Mouse (Mus musculus) bone marrow macrophage, adult 2 months (primary cell): ENCODE measurements around the gene Fam222b. TPM values are rescaled to one million over a fixed set of nuclear protein-coding genes. Genes with fewer than 3 reads are reported as not detected.

Experiments
- H3K27ac ChIP-seq: 2 replicates; pipeline ENCODE4 v1.5.1; 2012; ENCODE audit warnings: low read depth, low read length; ENCODE audit not compliant: insufficient read depth
- H3K4me1 ChIP-seq: 2 replicates; pipeline ENCODE4 v1.6.1; 2012; ENCODE audit warnings: low read length; ENCODE audit not compliant: control insufficient read depth, insufficient read depth
- H3K4me3 ChIP-seq: 2 replicates; pipeline ENCODE4 v1.5.1; 2012; ENCODE audit warnings: mild to moderate bottlenecking, low read length, moderate library complexity; ENCODE audit not compliant: insufficient read depth
- CTCF ChIP-seq: IDR thresholded peaks from 2 replicates; pipeline ENCODE4 v1.5.1; 2012; ENCODE audit warnings: low read depth, mild to moderate bottlenecking, low read length, moderate library complexity
- POLR2A ChIP-seq: IDR thresholded peaks from 2 replicates; pipeline ENCODE4 v1.6.1; 2012; ENCODE audit warnings: mild to moderate bottlenecking, low read depth, low read length, borderline replicate concordance
- polyA plus RNA-seq: library from polyadenylated mRNA; stranded (reverse); fragments of >200 nt; gene quantifications from 2 replicates; pipeline ENCODE4 v1.2.4, GENCODE M21; 2012; ENCODE audit not compliant: missing spikeins, insufficient read depth, insufficient read length

Gene Fam222b
- polyA plus RNA-seq, 1 experiment, result 11.4 TPM

GRCm38 (mm10) chr11:78167257-78167959 is 72.9 kb downstream of the Fam222b start:
- TF ChIP-seq CTCF (no peak), POLR2A (no peak)
- H3K4me3 ChIP-seq, result no peak overlapping the region
- no peak overlapping the region for H3K27ac ChIP-seq
- H3K4me1 ChIP-seq, result peaks cover 12% of the 10 kb centered on the region

- Histone ChIP-seq H3K4me1 (peaks cover 12% of the 10 kb centered on the region), H3K27ac (no peak overlapping the region), H3K4me3 (no peak overlapping the region)
- TF ChIP-seq POLR2A (no peak), CTCF (no peak)
These were observed 74.3 kb downstream of the Fam222b start for GRCm38 (mm10) chr11:78168541-78169468.

- Histone ChIP-seq H3K4me3 (no peak overlapping the region), H3K4me1 (peaks cover 7% of the 10 kb centered on the region), H3K27ac (no peak overlapping the region)
- TF ChIP-seq CTCF (no peak), POLR2A (no peak)
These were observed 75.8 kb downstream of the Fam222b start for GRCm38 (mm10) chr11:78170306-78170705.

GRCm38 (mm10) chr11:78171328-78171727 is 76.9 kb downstream of the Fam222b start:
- Histone ChIP-seq H3K4me1 (peaks cover 2% of the 10 kb centered on the region; the same call in 1 of the 2 replicates), H3K27ac (no peak overlapping the region), H3K4me3 (no peak overlapping the region)
- TF ChIP-seq POLR2A (no peak), CTCF (peak; percentile 26; the same call in 1 of the 2 replicates)

DNA sequence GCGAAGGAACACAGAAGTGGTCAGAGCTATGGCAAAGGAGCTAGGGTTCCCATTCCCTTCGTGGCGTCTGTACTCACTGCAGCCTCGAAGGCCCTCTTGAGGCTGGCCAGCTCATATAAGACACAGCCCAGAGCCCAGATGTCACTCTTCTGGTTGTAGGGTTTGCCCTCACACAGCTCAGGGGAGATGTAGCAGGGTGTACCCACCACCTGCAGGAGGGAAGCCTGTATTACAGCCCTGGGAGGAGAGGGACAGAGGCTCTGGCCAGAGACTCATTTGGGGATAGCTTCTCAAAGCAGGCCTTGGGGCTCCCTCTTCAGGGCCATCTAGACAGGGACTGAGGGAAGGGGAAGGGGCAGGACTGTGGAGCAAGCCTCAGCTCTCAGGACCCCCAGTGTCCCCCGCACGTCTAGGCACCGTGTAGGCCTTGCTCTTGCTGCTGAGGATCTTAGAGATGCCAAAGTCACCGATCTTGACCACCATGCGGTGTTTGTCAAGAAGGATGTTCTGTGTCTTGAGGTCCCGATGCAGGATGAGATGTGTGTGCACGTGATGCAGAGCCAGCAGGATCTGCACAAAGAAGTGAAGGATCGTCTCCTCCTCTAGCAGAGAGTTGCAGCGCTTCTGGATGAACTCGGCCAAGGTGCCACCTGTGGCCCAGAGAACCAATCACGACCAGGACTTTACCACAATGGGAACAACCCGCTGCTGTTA is 77.7 kb downstream of the Fam222b start:
- Histone ChIP-seq H3K4me3 (no peak overlapping the region), H3K4me1 (no peaks in the 10 kb centered on the region), H3K27ac (no peak overlapping the region)
- no peak for TF ChIP-seq POLR2A
- no peak for TF ChIP-seq CTCF

DNA sequence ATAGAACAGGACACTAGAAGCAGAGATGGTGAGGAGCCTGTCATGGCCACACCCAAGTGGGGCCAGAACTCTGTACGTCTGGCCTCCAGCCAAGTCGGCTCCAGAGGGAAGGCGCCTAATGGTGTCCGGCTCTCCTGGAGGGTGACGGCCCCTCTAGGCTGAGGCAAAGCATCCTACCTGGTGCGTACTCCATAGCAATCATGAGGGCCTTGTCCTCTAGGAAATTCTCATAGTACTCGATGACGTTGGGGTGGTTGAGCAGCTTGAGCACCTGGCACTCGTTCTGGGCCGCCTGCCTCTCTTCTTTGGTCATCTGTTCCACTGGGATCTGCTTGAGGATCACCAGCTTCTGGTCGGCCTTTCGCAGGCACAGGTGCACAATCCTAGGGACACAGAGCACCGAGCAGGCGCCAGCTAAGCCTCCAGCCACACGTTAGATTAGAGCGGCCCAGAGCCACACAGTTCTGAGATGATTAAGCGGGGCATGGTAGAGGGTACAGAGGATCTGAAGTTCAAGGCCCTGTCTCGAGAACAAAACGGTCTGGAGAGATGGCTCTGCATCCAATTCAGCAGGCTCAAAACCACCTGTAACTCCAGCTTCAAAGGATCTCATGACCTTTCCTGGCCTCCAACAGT is 78.4 kb downstream of the Fam222b start:
- TF ChIP-seq POLR2A (no peak), CTCF (no peak)
- Histone ChIP-seq H3K4me3 (no peak overlapping the region), H3K27ac (no peak overlapping the region), H3K4me1 (no peaks in the 10 kb centered on the region)

DNA sequence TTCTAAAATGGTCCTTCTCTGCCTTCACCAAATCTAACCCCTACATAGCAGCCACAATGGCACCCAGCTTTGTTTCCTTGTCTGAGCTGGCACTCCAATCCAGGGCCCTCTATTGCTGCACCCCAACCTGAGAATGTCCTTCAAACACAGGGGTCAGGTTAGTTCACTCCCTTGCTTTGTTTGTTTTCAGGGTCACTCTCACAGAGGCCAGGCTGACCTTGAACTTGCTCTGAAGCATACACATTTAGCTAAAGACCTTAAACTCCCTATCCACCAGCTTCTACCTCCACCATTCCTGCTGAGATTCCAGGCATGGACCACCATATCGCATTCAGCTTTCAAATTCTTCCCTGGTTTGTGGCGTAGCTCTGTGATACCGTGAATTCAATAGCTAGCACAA is 80.0 kb downstream of the Fam222b start:
- Histone ChIP-seq H3K4me3 (no peak overlapping the region), H3K27ac (no peak overlapping the region), H3K4me1 (no peaks in the 10 kb centered on the region)
- TF ChIP-seq CTCF, result no peak
- TF ChIP-seq POLR2A, result no peak

DNA sequence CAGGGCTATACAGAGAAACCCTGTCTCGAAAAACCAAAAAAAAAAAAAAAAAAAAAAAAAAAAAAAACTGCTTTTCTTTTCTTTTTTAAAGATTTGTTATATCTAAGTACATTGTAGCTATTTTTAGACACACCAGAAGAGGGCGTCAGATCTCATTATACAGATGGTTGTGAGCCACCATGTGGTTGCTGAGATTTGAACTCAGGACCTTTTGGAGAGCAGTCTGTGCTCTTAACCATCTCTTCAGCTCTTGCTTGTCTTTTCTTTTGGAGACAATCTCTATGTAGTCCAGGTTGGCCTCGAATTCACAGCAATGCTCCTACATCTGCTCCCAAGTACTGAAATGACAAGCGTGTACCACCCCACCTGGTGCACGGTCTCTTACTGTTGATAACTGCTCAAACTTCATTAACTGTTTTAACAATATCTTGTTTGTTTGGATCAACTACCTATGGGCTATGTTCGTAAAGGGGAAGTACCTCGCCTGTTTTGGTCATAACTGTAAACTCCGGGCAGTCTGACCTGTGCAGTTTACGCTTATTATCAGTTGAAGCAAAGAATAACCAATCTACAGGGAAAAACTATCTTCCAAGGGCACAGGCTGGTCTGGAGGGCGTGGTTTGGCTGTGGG is 81.4 kb downstream of the Fam222b start:
- peak overlapping the region; percentile 78 for H3K4me3 ChIP-seq
- peaks cover 8% of the 10 kb centered on the region for H3K4me1 ChIP-seq
- H3K27ac ChIP-seq, result no peak overlapping the region
- TF ChIP-seq CTCF (no peak), POLR2A (no peak)

GRCm38 (mm10) chr11:78176402-78176862 is 82.0 kb downstream of the Fam222b start, which contains the start of the genes Nek8 and Tlcd1:
Gene Nek8 (minus strand): TSS chr11:78176675.
Gene Tlcd1 (plus strand): TSS chr11:78176711.
- TF ChIP-seq POLR2A, result peak; percentile 33; the same call in 1 of the 2 replicates
- no peak for TF ChIP-seq CTCF
- peak within 1 kb of the TSS; percentile 78 for H3K4me3 ChIP-seq
- H3K27ac ChIP-seq, result peak within 1 kb of the TSS; percentile 82
- peaks cover 13% of the 10 kb centered on the region for H3K4me1 ChIP-seq
